Comparison of ENCODE assay signal across 8 mouse cellular contexts in genomic region chr13:95960477-95961185, GRCm38 (mm10).
A peak's percentile ranks its signal among the peaks of the same experiment; 100 is the strongest.
DNase-seq lines count a peak whose midpoint lies in the region; ATAC-seq lines count a peak whose summit lies in the region.

No protein-coding gene starts in this region.

- H3K4me1 ChIP-seq in hindbrain, embryonic 14.5 days (replicated peaks; ENCODE audit: control insufficient read depth, insufficient read depth, low read length), result peaks cover 29% of the 10 kb centered on the region
- H3K4me1 ChIP-seq in megakaryocyte, embryonic 14.5 days, result peaks cover 69% of the 10 kb centered on the region

- peak; percentile 28 for ATAC-seq in frontal cortex, adult (ENCODE audit: low TSS enrichment)
- ATAC-seq in hindbrain, embryonic 14.5 days (ENCODE audit: low FRiP score), result no peak

- no peak overlapping the region for H3K27ac ChIP-seq in hindbrain, embryonic 14.5 days

- no peaks in the 10 kb centered on the region for H3K27me3 ChIP-seq in hindbrain, embryonic 14.5 days (ENCODE audit: control insufficient read depth, insufficient read depth, low read length)
- H3K27me3 ChIP-seq in megakaryocyte, embryonic 14.5 days (replicated peaks), result peaks cover 14% of the 10 kb centered on the region

- H3K36me3 ChIP-seq in hindbrain, embryonic 14.5 days (replicated peaks; ENCODE audit: control insufficient read depth, insufficient read depth), result no peaks in the 10 kb centered on the region
- H3K36me3 ChIP-seq in megakaryocyte, embryonic 14.5 days (replicated peaks; ENCODE audit: low read length), result no peaks in the 10 kb centered on the region

- H3K4me2 ChIP-seq in hindbrain, embryonic 14.5 days (replicated peaks), result peak overlapping the region; percentile 61

- H3K4me3 ChIP-seq in hindbrain, embryonic 14.5 days (replicated peaks; ENCODE audit: low read length), result peak overlapping the region; percentile 26
- peak overlapping the region; percentile 50 for H3K4me3 ChIP-seq in megakaryocyte, embryonic 14.5 days (replicated peaks)

- DNase-seq in frontal cortex, adult 2 months (ENCODE audit: extremely low spot score in 1 of 2, low spot score in 1 of 2), result no peak
- peak; percentile 79 for DNase-seq in T-cell, adult 2 months (ENCODE audit: low spot score)
- no peak for DNase-seq in hindbrain, embryonic 14.5 days (ENCODE audit: low spot score)
- peak; percentile 76 for DNase-seq in thymus, postnatal 14 days
- DNase-seq in layer of hippocampus, adult 9-10 months (ENCODE audit: low spot score), result no peak
- DNase-seq in adrenal gland, postnatal 4 days (ENCODE audit: low spot score in 2 of 2), result no peak

- H3K9ac ChIP-seq in hindbrain, embryonic 14.5 days, result peak overlapping the region; percentile 39

- 10% methylated on average over 10 of the region's 10 CpGs for WGBS in hindbrain, embryonic 14.5 days

- no peaks in the 10 kb centered on the region for H3K9me3 ChIP-seq in hindbrain, embryonic 14.5 days (ENCODE audit: control insufficient read depth, low read length)
- H3K9me3 ChIP-seq in megakaryocyte, embryonic 14.5 days, result no peaks in the 10 kb centered on the region

Comparison
In these comparisons a context has a peak if more than half of its experiments do, and no peak if none do; other contexts are left out.
1. DNase-seq: peak in T-cell, adult 2 months (single experiment) and thymus, postnatal 14 days (single experiment); none in frontal cortex, adult 2 months (0 of 2), hindbrain, embryonic 14.5 days (single experiment), layer of hippocampus, adult 9-10 months (single experiment) and adrenal gland, postnatal 4 days (0 of 2).